Mouse (Mus musculus) mouse trophoblast stem cell (cell line): Measurements from ENCODE around the gene Wipi2.

Experiments
- in situ Hi-C, 2 experiments: fragments of 300-500 bp; cut with MseI, MboI; formaldehyde crosslinking; loops; 2 replicates in 1 of 2; 3 replicates in 1 of 2; pipeline ENCODE4 v1.15.1; 2025

Wipi2 gene

GRCm38 (mm10) chr5:142629663-142630025 is 2.1 kb downstream of the Wipi2 start:
- in situ Hi-C loops = loop anchor here in 1 of 2 experiments (10.0 kb wide), 1 partner anchor 125 kb away; no protein-coding TSS in a partner anchor

- in situ Hi-C loops = no loop called here
Observed at GRCm38 (mm10) chr5:142630224-142630623, 2.7 kb downstream of the Wipi2 start.

- in situ Hi-C loops = no loop called here
Observed at GRCm38 (mm10) chr5:142637823-142638222, 10.3 kb downstream of the Wipi2 start.

- in situ Hi-C loops = no loop called here
Observed at GRCm38 (mm10) chr5:142640088-142640487, 12.6 kb downstream of the Wipi2 start.

DNA sequence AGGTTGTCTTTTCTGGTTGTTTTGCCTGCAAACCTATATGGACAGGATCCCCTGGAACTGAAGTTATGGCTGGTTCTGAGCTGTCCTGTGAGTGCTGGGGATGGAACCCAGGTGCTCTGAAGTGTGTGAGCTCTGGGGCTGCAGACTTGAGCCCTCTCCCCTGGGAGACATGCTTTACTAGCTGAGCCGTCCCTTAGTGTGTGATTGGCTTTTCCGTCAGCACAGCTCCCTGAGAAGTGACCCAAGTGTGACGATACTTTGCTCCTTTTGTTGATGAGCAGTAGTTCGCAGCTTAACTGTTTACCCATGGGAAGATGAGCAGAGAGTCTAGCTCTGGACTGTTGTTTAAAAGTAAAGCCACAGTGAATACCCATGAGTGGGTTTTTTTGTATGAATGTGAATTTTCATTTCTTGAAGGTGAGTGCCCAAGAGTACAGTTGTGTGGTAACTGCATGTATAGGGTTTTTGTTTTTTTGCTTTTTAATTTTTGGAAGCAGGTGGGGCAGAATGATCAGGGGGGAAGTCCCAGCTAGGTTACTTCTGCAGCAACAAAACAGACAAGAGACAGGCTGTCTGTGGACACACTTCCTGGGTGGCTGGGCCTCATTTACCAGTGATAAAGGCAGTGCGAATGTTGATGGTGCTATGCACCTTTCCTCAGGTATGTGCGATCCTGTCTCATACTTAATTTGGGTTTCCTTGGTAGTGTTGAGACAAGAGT is 14.0 kb downstream of the Wipi2 start:
- in situ Hi-C loops = no loop called here

GRCm38 (mm10) chr5:142648162-142648561 is 20.7 kb downstream of the Wipi2 start:
- in situ Hi-C loops = no loop called here

DNA sequence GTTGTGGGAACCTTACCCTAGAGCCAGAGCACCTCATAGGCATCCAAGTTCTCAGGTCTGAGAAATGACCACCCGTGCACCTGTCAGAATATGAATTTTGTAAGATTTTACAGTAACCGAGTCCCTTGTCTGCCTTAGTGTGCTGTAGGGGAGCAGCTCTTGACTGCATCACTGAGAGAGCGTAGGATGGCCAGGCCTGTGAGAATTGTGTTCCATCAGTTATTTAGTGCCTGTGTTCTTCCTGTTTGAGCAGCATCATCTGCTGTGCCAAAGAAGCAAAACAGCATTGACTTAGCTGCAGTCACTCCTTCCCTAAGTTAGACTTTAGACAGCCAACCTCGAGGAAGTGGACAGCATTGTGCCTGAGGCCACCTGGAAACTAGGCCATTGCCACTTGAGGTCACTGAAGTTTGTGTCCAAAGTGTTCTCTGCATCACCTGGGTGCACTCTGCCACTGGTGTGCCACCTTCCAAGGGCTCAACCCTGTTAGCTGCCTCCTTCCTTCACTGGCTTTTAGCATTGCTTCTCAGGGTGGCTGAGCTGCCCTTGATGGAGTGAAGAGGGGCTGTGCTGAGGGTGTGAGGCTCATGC is 22.1 kb downstream of the Wipi2 start:
- in situ Hi-C loops = no loop called here

GRCm38 (mm10) chr5:142650390-142650789 is 22.9 kb downstream of the Wipi2 start:
- in situ Hi-C loops = no loop called here

GRCm38 (mm10) chr5:142650794-142651497 is 23.4 kb downstream of the Wipi2 start:
- in situ Hi-C loops = no loop called here

DNA sequence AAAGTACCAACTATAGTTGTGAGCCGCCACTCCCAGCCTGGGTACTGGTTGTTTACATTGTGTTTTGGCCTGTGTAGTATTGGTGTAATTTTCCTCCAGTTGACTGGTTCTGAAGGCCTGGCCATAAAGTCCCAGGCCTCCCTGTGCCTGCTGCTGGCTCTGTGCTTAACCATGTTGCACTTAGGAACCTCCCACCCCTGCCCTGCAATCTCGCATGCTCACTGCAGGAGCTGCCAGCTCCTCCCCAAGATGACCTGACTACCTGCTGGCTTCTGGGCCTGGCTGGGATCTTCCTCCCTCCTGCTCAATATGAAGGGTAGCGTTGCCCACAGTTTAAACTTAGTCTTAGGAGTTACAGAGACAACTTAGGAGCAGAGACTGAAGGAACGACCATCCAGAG is 24.8 kb downstream of the Wipi2 start:
- in situ Hi-C loops = no loop called here

DNA sequence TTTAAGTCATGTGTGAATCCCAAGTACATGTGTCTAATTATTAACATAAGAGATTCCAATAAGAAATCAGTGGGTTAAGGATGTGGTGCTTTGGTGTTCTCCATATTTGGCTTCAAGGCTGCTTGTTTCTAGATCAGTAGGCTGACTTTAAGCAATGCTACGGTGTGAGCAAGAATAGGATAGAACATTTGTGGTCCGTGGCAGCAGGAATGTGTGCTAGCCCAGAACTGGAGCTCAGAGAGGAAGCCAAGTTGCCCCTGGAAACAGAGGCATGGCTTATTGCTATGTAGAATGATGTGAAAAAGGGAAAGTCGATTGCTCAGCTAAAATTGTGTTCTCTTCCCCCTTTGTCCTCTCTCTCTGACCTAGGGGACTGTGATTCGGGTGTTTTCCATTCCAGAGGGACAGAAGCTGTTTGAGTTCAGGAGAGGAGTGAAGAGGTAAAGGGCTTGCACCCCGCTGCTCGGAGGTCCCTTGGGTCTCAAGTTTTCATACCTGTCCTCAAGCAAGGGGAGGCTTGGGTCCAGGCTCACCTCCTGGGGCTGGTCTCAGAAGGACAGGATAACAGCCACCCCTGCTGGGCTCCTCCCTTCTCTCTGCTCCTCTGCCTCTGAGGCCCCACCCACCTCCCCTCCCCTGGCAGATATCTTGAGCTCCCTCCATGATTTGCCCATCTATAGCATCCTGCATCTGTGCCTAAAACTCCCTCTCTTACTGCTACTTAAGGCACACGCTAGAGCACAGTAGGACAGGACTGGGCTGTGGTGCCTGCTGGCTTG is 33.3 kb downstream of the Wipi2 start:
- in situ Hi-C loops = no loop called here

DNA sequence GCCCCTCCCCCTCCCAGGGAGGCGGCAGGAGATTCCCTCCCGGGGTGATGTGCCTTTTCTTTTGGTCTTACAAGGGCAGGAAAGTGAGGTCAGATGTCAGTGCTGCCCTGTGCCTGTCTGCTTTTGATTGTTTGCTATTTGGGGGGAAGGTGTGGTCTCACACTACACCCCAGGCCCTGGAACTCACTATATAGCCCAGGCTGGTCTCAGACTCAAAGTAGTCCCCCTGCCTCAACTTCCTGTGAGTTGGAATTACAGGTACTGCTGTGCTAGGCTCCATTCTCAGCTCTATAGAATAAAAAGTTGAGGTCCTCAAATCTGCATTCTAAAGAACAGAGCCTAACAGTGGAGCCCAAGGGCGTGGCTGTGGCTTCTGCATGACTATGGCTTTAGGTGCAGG is 40.4 kb downstream of the Wipi2 start:
- in situ Hi-C loops = no loop called here

- in situ Hi-C loops = no loop called here
Observed at GRCm38 (mm10) chr5:142668556-142669263, 41.2 kb downstream of the Wipi2 start.

DNA sequence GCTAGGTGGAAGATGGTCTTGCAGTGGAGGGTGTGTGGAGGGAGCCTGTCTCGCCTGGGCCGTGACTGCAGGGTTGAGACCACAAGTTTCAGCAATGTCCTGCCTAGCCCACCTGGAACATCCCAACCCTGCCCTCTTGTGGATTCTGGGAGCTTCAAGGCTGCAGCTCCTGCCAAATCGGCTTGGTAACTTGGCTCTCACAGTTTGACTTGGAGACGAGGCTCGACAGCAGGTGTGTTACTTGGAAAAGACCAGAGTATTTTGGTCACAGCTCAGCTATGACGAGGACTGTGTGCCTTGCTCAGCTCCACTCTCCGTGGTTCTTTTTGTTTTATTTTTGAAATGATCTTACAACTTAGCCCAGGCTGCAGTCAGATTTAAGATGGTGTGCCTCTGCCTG is 42.2 kb downstream of the Wipi2 start:
- in situ Hi-C loops = no loop called here

DNA sequence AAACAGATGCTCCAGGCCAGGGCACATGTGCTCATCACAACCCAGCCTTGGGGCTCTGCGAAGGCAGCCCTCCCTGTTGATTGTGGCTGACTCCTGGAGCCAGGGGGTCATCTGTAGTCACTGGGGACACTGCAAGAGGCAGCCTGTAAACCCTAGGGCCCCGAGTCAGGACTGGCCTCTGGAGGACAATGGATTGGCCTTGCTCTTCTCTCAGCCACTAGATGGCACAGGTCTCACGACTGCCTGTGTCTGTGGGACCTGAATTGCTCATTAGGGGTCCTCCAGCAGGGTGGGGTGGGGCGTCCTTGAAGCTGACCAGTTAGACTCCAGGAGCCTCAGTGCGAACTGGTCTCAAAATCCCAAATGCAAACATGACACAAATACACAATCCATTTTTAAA is 45.6 kb downstream of the Wipi2 start:
- in situ Hi-C loops = no loop called here

- in situ Hi-C loops = no loop called here
Observed at GRCm38 (mm10) chr5:142678141-142678571, 50.7 kb downstream of the Wipi2 start.

DNA sequence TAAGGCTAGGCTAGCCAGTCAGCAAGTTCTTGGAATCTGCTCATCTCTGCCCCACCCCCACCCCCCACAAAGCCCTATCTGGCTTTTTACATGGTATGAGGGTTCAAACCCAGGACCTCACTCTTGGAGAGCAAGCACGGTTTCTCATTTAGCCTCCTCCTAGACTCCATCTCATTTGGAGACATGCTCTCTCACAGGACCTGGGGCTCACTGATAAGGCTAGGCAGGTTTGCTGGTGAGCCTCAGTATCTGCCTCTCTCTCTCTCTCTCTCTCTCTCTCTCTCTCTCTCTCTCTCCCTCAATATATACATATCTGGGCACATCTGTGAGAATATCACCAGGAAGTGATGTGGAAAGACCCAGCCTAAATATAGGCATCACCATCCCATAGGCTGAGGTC is 51.6 kb downstream of the Wipi2 start:
- in situ Hi-C loops = no loop called here

DNA sequence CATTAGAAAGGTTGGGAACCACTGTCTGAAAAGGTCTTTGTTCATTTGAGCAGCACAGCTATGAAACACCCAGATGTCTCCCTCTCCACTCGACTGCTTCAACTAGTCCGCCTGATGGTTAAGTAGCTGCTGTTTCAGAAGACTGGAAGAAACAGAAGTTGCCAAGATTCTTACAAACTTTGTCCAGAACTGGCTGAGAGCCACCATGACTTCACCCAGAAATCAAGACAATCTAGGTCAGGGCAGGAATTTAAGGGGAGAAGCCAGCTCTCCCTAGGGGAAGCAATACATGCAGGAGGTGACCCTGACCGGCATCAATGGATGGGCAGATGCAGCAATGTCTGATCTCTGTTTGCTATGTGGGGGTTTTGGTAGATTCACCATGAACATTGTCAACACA is 54.4 kb downstream of the Wipi2 start:
- in situ Hi-C loops = no loop called here

DNA sequence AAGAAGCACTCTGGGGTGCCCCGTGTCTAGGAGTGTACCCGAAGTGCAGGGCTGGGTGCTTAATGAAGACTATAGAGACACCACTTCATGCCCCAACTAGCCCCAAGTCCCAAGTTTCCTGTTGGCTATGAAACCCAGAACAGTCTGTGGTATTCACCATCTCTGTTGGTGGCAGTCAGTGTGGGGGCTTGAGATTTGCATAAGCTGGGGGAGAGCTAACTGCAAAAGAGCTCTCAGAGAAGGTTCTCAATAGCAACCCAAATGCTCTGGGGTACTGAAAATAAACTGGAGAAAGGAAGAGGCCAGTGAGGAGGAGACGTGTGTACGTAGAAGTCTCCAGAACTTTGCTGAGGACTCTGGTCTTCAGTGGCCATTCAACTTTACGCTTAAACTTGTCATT is 55.0 kb downstream of the Wipi2 start:
- in situ Hi-C loops = no loop called here

DNA sequence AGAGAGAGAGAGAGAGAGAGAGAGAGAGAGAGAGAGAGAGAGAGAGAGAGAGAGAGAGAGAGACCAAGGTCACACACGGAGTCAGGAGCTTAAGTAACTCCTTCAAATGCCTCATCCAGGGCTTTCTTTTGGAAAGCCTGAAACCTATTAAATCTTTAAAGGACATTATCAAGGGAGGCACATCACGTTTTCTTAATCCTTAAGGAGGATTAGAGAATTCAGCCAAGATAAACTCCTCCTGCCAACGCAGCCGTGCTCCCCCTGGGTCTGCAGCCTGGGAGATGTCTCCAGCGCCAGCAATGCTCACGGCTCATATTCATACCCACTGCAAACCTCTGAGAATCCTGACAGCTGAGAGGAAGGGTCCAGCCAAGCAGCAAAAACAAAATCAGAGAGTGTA is 61.4 kb downstream of the Wipi2 start:
- in situ Hi-C loops = no loop called here

DNA sequence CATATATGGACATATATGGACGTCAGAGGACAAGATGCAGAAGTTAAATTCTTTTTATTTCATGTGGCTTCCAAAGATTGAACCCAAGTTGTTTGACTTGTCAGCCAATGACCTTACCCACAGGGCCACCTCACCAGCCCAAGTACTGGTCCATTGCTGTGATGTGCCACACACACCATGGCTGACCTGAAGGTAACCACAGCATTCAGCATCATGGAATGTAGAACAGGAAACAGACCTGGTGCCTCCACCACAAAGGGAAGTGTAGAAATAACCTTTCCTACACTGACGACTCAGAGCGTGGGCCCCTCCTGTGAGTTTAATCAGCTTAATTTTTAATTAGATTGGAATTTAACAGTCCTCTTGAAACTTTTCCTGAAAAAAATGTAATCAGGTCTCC is 62.8 kb downstream of the Wipi2 start:
- in situ Hi-C loops = no loop called here

- in situ Hi-C loops = no loop called here
Observed at GRCm38 (mm10) chr5:142692248-142692647, 64.8 kb downstream of the Wipi2 start, which contains the start of gene Slc29a4. Gene Slc29a4, plus strand, starts transcription at chr5:142692512.
